ENCODE assay signal across 7 mouse cellular contexts in the genomic region with DNA sequence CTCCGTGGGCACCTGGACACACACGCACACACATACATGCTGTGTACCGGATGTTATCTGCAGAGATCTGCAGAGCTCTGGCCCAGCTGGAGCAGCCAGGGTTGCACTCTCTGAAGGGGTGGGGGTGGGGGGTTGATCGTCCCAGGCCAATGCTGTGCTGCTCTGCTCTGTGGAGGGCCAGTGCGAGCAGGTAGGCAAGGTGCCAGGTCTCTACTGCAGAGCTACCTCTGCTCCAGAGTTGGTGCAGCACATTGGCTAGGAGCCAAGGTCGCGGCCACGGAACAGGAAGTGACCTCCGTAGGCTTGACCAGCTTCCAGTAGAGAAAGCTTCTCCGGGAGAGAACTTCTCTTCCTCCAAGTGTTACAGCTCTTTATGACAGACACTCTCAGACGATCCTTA. TPM values are rescaled to one million over a fixed set of nuclear protein-coding genes. Genes with fewer than 3 reads are reported as not detected.
A peak's percentile ranks its signal among the peaks of the same experiment; 100 is the strongest.
DNase-seq lines count a peak whose midpoint lies in the region; ATAC-seq and TF ChIP-seq lines count a peak whose summit lies in the region.

No protein-coding gene starts in this region.

- H3K27me3 ChIP-seq in kidney, postnatal 0 days (ENCODE audit: insufficient read depth, low read length) = no peaks in the 10 kb centered on the region

- no peak overlapping the region; the same call in 1 of the 2 replicates for H3K27ac ChIP-seq in ES-E14 (ENCODE audit: insufficient read depth, low read depth, low read length, poor library complexity, severe bottlenecking)
- H3K27ac ChIP-seq in kidney, postnatal 0 days = peak overlapping the region; percentile 80

- no peak for DNase-seq in ES-E14 (ENCODE audit: low read depth, low spot score)
- peak; percentile 77 to 81 for DNase-seq in adrenal gland, adult 18-20 months (ENCODE audit: low spot score in 2 of 2)
- peak; percentile 75 for DNase-seq in heart, adult 8-10 months (ENCODE audit: low spot score)
- DNase-seq in kidney, postnatal 0 days (ENCODE audit: low spot score) = peak; percentile 67
- peak; percentile 90 for DNase-seq in lung, postnatal 36 days
- DNase-seq in testis, postnatal 14 days (ENCODE audit: low spot score) = peak; percentile 71
- no peak for DNase-seq in embryo, embryonic 10 days (ENCODE audit: low spot score)

- peak; percentile 86 for ATAC-seq in kidney, postnatal 0 days (replicated peaks; ENCODE audit: low FRiP score, low read depth)

- no peaks in the 10 kb centered on the region for H3K36me3 ChIP-seq in ES-E14 (ENCODE audit: control insufficient read depth, insufficient read depth, low read length, poor library complexity, severe bottlenecking)
- no peaks in the 10 kb centered on the region for H3K36me3 ChIP-seq in kidney, postnatal 0 days (ENCODE audit: insufficient read depth, low read length)

- peak overlapping the region; percentile 44 for H3K4me2 ChIP-seq in kidney, postnatal 0 days (ENCODE audit: low read length)

- H3K4me1 ChIP-seq in ES-E14 (ENCODE audit: control insufficient read depth in 2 of 2, insufficient read depth in 2 of 2, low read length in 2 of 2, poor library complexity in 1 of 2) = peaks cover 2 to 37% of the 10 kb centered on the region in 2 experiments; a peak in 3 of 4 replicates
- H3K4me1 ChIP-seq in kidney, postnatal 0 days (replicated peaks; ENCODE audit: insufficient read depth, low read length) = peaks cover 9% of the 10 kb centered on the region

- in situ Hi-C loops in ES-E14 (cut with MboI; ENCODE audit: low sequenced_read_pairs in 2 of 2, unreplicated experiment in 2 of 2) = no loop called here

- no peaks in the 10 kb centered on the region for H3K9me3 ChIP-seq in ES-E14 (ENCODE audit: control insufficient read depth, insufficient read depth, low read depth, low read length)
- no peaks in the 10 kb centered on the region for H3K9me3 ChIP-seq in kidney, postnatal 0 days (replicated peaks; ENCODE audit: low read length)

- 21% methylated on average over 11 of the region's 11 CpGs for WGBS in kidney, postnatal 0 days

- TF ChIP-seq CTCF in kidney, postnatal 0 days (IDR thresholded peaks at IDR 0.05; ENCODE audit: low read depth) = no peak

- H3K4me3 ChIP-seq in ES-E14 (ENCODE audit: insufficient read depth in 1 of 2, low read depth in 1 of 2, low read length in 2 of 2, poor library complexity in 1 of 2, severe bottlenecking in 1 of 2) = no peak overlapping the region
- no peak overlapping the region for H3K4me3 ChIP-seq in kidney, postnatal 0 days (replicated peaks; ENCODE audit: low read depth, low read length)

- peak overlapping the region; percentile 21; the same call in 1 of the 2 replicates for H3K9ac ChIP-seq in ES-E14 (ENCODE audit: insufficient read depth, low read depth, low read length, poor library complexity, severe bottlenecking)
- no peak overlapping the region for H3K9ac ChIP-seq in kidney, postnatal 0 days (ENCODE audit: low read depth, low read length)

TF ChIP-seq in ES-E14, 5 proteins besides CTCF, POLR2A, EP300 and RAD21:
- TF ChIP-seq MAFK (IDR thresholded peaks at IDR 0.05; ENCODE audit: insufficient read depth, low read depth, low read length) (no peak), HCFC1 (IDR thresholded peaks at IDR 0.05; ENCODE audit: borderline replicate concordance, insufficient read depth, low read length) (no peak), CHD2 (IDR thresholded peaks at IDR 0.05; ENCODE audit: low read depth, low read length) (no peak), ZC3H11A (IDR thresholded peaks at IDR 0.05; ENCODE audit: borderline replicate concordance, low read depth, low read length) (no peak), ZNF384 (IDR thresholded peaks at IDR 0.05; ENCODE audit: low read depth, low read length) (no peak)
TF ChIP-seq in ES-E14: peak in this region for 0.

RNA-seq across cellular contexts. Expression of a gene that starts 12.5 kb away (rescaled TPM):
- 20.7 and 30.8 TPM in 2 replicates for total RNA-seq in ES-E14 (2012; rRNA removed)
- total RNA-seq in adrenal gland, adult 18-20 months (2021) = 10 to 100 TPM; 47.7 to 58.3 TPM
- total RNA-seq in heart, adult 8-10 months (2022) = 10 to 100 TPM; 22.7 to 29.9 (median 27.2) TPM
- polyA plus RNA-seq in kidney, postnatal 0 days (2015; fragmentation: Nextera tagmentation; extraction: Ambion mirVana) = 129 and 141 TPM in 2 replicates

RNA-seq across cellular contexts. Expression of a gene that starts 33.9 kb away (rescaled TPM):
- total RNA-seq in ES-E14 (2012; rRNA removed) = 27.0 and 49.6 TPM in 2 replicates
- total RNA-seq in adrenal gland, adult 18-20 months (2021) = 10 to 100 TPM; 24.9 to 29.0 TPM
- total RNA-seq in heart, adult 8-10 months (2022) = 10 to 100 TPM; 11.5 to 13.9 (median 11.8) TPM
- 30.6 and 34.6 TPM in 2 replicates for polyA plus RNA-seq in kidney, postnatal 0 days (2015; fragmentation: Nextera tagmentation; extraction: Ambion mirVana)

Comparison
In these comparisons a context has a peak if more than half of its experiments do, and no peak if none do; other contexts are left out.
1. DNase-seq: peak in adrenal gland, adult 18-20 months (2 of 2), heart, adult 8-10 months (single experiment), kidney, postnatal 0 days (single experiment), lung, postnatal 36 days (single experiment) and testis, postnatal 14 days (single experiment); none in ES-E14 (single experiment) and embryo, embryonic 10 days (single experiment).